Mouse (Mus musculus) forebrain, embryonic 15.5 days (tissue): ENCODE data around the gene Cfap45. TPM values are rescaled to one million over a fixed set of nuclear protein-coding genes. Genes with fewer than 3 reads are reported as not detected.

Experiments
- ATAC-seq: fragments of 200-750 bp; cut with Nextera tagmentation; replicated peaks from 2 replicates; pipeline ENCODE4 v1.8.0; 2017; ENCODE audit warnings: mild to moderate bottlenecking, moderate TSS enrichment, moderate library complexity
- H3K27ac ChIP-seq: fragments of 300-500 bp; sonication (generic); replicated peaks from 2 replicates; pipeline ENCODE4 v1.5.1; 2015; ENCODE audit warnings: mild to moderate bottlenecking, inconsistent platforms
- H3K27me3 ChIP-seq: fragments of 300-500 bp; sonication (generic); 2 replicates; pipeline ENCODE4 v1.6.1; 2015; ENCODE audit warnings: inconsistent platforms
- H3K36me3 ChIP-seq: fragments of 300-500 bp; sonication (generic); 2 replicates; pipeline ENCODE4 v1.6.1; 2015; ENCODE audit warnings: mild to moderate bottlenecking, inconsistent platforms
- H3K4me1 ChIP-seq: fragments of 300-500 bp; sonication (generic); 2 replicates; pipeline ENCODE4 v1.6.1; 2015; ENCODE audit warnings: inconsistent platforms
- H3K4me2 ChIP-seq: fragments of 300-500 bp; sonication (generic); replicated peaks from 2 replicates; pipeline ENCODE4 v1.6.1; 2015; ENCODE audit warnings: mild to moderate bottlenecking, inconsistent platforms
- H3K4me3 ChIP-seq: fragments of 300-500 bp; sonication (generic); 2 replicates; pipeline ENCODE4 v1.5.1; 2015; ENCODE audit warnings: mild to moderate bottlenecking, inconsistent platforms
- H3K9ac ChIP-seq: fragments of 300-500 bp; sonication (generic); replicated peaks from 2 replicates; pipeline ENCODE4 v1.6.1; 2015; ENCODE audit warnings: mild to moderate bottlenecking, inconsistent platforms
- H3K9me3 ChIP-seq: fragments of 300-500 bp; sonication (generic); 2 replicates; pipeline ENCODE4 v1.6.1; 2016; ENCODE audit warnings: inconsistent platforms
- WGBS: fragments of 180-500 bp; shearing (Covaris S2); methylation state at CpG from one replicate; pipeline ENCODE4 v1.1.7; 2015; ENCODE audit warnings: mixed read lengths; 5-methylcytosine and 5-hydroxymethylcytosine counted together
- polyA plus RNA-seq: library from polyadenylated mRNA; unstranded; fragments of >200 nt; fragmentation: Nextera tagmentation; extraction: Ambion mirVana; gene quantifications from 2 replicates; pipeline ENCODE4 v1.2.1, GENCODE M21; 2015

The Cfap45 gene
- polyA plus RNA-seq, 1 experiment from 2014 or later, result 3.1 TPM

GRCm38 (mm10) chr1:172484671-172485070, 35.9 kb upstream of the Cfap45 start:
- Histone ChIP-seq H3K27me3 (no peaks in the 10 kb centered on the region), H3K4me3 (peak overlapping the region; percentile 87), H3K36me3 (peaks cover 3% of the 10 kb centered on the region; the same call in 1 of the 2 replicates), H3K4me2 (peak overlapping the region; percentile 87), H3K27ac (no peak overlapping the region), H3K4me1 (peaks cover 68% of the 10 kb centered on the region), H3K9ac (peak overlapping the region; percentile 78), H3K9me3 (no peaks in the 10 kb centered on the region)
- ATAC-seq, result no peak
- 44% methylated on average over 13 of the region's 13 CpGs for WGBS

DNA sequence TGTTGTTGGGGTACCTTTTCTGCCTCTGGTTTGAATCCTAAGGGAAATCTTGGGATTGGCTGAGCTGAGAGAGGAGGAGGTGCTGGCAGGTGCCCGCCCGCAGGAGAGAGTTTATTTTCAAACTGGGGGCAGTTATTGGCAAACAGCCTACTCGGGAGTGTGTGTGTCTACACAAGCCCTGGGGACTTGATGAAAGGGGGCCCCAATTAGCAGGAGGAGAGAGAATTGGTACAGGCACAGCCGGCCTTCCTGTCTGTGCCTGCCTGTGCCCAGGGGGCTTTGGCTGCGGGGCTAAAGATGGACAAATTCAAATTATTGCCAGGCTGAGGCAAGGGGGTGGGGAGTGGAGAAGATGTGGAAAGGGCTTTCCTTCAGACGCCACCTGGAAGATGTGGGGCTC, 34.8 kb upstream of the Cfap45 start:
- 3% methylated on average over 6 of the region's 6 CpGs for WGBS
- Histone ChIP-seq H3K4me2 (peak overlapping the region; percentile 87), H3K27me3 (no peaks in the 10 kb centered on the region), H3K36me3 (peaks cover 3% of the 10 kb centered on the region; the same call in 1 of the 2 replicates), H3K9ac (peak overlapping the region; percentile 5), H3K27ac (peak overlapping the region; percentile 38), H3K4me1 (peaks cover 74% of the 10 kb centered on the region), H3K9me3 (no peaks in the 10 kb centered on the region), H3K4me3 (peak overlapping the region; percentile 87)
- ATAC-seq, result no peak

DNA sequence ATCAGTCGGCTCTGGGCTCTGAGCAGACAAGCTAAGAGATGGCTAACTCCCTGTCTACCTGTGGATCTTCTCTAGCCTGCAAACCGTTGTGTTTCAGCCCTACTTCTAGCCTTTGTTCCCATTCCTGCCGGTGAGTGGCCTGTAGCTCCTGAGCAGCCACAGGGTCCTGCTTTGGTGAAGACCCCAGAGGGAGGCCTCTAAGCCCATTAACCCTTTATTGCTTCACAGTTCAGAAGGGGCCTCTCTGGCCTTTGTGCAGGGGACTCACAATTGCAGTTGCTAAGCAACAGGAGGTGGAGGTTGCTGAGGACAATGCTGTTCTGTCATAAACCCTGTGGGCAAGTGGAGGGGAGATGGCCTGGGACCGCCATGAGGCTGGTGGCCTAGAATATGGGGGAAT, 34.4 kb upstream of the Cfap45 start:
- peak overlapping the region; percentile 5 for H3K9ac ChIP-seq
- no peaks in the 10 kb centered on the region for H3K9me3 ChIP-seq
- peak overlapping the region; percentile 87 for H3K4me2 ChIP-seq
- peak overlapping the region; percentile 87 for H3K4me3 ChIP-seq
- no peak for ATAC-seq
- H3K27me3 ChIP-seq, result no peaks in the 10 kb centered on the region
- peak overlapping the region; percentile 38 for H3K27ac ChIP-seq
- peaks cover 71% of the 10 kb centered on the region for H3K4me1 ChIP-seq
- WGBS, result 10% methylated on average over 4 of the region's 4 CpGs
- peaks cover 3% of the 10 kb centered on the region; the same call in 1 of the 2 replicates for H3K36me3 ChIP-seq

DNA sequence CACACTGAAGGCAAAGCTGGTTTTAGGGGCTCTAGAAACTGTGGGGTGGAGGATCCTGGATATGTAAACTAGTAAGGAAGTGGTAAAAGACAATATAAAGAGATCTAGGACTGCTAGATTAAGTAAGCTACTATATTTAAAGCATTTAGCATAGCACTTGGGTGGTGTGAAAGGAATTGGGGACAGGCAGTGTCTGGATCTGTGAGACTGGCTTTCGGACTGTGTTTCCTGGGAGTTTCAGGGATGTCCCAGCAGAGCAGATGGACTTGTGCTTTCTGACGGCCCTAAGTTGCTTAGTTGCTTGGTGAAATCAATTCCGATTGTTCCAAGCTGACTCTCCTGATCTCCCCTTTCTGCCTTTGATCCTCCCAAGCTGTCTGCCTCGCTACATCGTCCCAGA, 34.0 kb upstream of the Cfap45 start:
- H3K27me3 ChIP-seq, result no peaks in the 10 kb centered on the region
- no peak for ATAC-seq
- H3K4me2 ChIP-seq, result peak overlapping the region; percentile 87
- H3K4me1 ChIP-seq, result peaks cover 68% of the 10 kb centered on the region
- 0 out of 2 replicates have a peak overlapping the region, but pooled peaks have one; percentile 38 for H3K27ac ChIP-seq
- H3K9ac ChIP-seq, result peak overlapping the region; percentile 5; the same call in 1 of the 2 replicates
- no peaks in the 10 kb centered on the region for H3K9me3 ChIP-seq
- peak overlapping the region; percentile 87; the same call in 1 of the 2 replicates for H3K4me3 ChIP-seq
- H3K36me3 ChIP-seq, result peaks cover 5% of the 10 kb centered on the region; the same call in 1 of the 2 replicates
- WGBS, result 22% methylated on average over 5 of the region's 5 CpGs

GRCm38 (mm10) chr1:172487859-172488258, 32.7 kb upstream of the Cfap45 start:
- peaks cover 67% of the 10 kb centered on the region for H3K4me1 ChIP-seq
- no peak overlapping the region for H3K4me2 ChIP-seq
- WGBS, result 74% methylated on average over 4 of the region's 4 CpGs
- no peaks in the 10 kb centered on the region for H3K27me3 ChIP-seq
- no peak overlapping the region for H3K4me3 ChIP-seq
- H3K9ac ChIP-seq, result no peak overlapping the region
- no peak overlapping the region for H3K27ac ChIP-seq
- peaks cover 12% of the 10 kb centered on the region for H3K36me3 ChIP-seq
- no peaks in the 10 kb centered on the region for H3K9me3 ChIP-seq
- no peak for ATAC-seq

GRCm38 (mm10) chr1:172488831-172489230, 31.8 kb upstream of the Cfap45 start:
- Histone ChIP-seq H3K4me2 (no peak overlapping the region), H3K4me3 (no peak overlapping the region), H3K27ac (no peak overlapping the region), H3K36me3 (peaks cover 22% of the 10 kb centered on the region), H3K9ac (no peak overlapping the region), H3K27me3 (no peaks in the 10 kb centered on the region), H3K4me1 (peaks cover 58% of the 10 kb centered on the region), H3K9me3 (no peaks in the 10 kb centered on the region)
- WGBS, result 78% methylated on average over 7 of the region's 7 CpGs
- ATAC-seq, result no peak

DNA sequence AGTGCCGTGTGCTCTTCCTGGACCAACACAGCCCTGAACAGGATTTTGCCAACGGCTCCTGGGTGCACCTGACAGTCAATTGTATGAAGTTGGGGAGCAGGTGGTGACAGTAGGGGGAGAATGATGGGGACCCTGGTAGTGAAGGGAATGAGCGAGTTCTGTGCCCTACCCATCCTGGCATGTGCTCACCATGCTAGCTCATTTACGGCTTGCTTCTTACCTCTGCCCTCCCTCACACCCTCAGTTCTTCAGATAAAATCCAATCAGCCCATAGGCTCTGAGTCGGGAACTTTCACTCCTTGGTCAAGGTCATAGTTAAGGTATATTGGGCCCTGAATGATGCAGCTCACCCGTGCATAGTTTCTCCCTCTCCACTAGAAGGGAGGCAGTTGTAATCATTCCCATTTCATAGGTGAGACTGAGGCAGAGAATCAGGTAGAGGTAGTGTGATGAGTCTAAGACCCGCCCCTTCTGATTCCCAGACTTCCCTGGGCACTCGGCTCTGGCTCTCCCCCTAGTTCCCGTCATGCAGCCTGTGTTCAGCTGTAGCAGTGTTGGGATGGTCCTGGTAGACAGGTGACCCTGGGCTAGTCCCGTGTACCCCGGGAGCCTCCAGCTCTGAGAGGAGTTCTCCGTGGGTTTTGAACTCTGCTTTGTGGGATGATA, 30.9 kb upstream of the Cfap45 start:
- H3K4me1 ChIP-seq, result peaks cover 49% of the 10 kb centered on the region
- no peak overlapping the region for H3K27ac ChIP-seq
- H3K9ac ChIP-seq, result no peak overlapping the region; the same call in 1 of the 2 replicates
- peaks cover 29% of the 10 kb centered on the region for H3K36me3 ChIP-seq
- no peaks in the 10 kb centered on the region for H3K9me3 ChIP-seq
- no peaks in the 10 kb centered on the region for H3K27me3 ChIP-seq
- H3K4me2 ChIP-seq, result peak overlapping the region; percentile 40
- 52% methylated on average over 12 of the region's 12 CpGs for WGBS
- peak; percentile 23; the same call in 1 of the 2 replicates for ATAC-seq
- no peak overlapping the region for H3K4me3 ChIP-seq

DNA sequence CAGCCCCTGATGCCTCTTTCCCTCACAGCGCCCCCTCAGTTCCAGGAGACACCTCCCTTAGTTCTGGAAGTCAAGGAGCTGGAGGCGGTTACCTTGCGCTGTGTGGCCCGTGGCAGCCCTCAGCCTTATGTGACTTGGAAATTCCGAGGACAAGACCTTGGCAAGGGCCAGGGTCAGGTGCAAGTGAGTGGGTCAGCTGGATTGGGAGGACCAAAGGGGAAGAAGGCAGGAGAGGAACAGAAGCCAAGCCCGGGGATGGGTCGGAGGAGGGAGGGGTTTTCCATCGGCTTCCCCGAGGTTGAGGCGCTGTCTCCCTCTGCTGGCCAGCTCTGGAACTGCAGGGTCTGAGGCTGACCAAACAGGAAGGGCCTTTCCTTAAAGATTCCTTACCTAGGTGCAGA, 30.3 kb upstream of the Cfap45 start:
- Histone ChIP-seq H3K36me3 (peaks cover 32% of the 10 kb centered on the region), H3K4me2 (peak overlapping the region; percentile 40), H3K4me3 (peak overlapping the region; percentile 26), H3K27me3 (no peaks in the 10 kb centered on the region), H3K4me1 (peaks cover 43% of the 10 kb centered on the region), H3K9ac (no peak overlapping the region; the same call in 1 of the 2 replicates), H3K27ac (no peak overlapping the region), H3K9me3 (no peaks in the 10 kb centered on the region)
- ATAC-seq, result peak; percentile 39
- WGBS, result 8% methylated on average over 10 of the region's 10 CpGs

- Histone ChIP-seq H3K9ac (no peak overlapping the region), H3K4me2 (no peak overlapping the region), H3K27ac (no peak overlapping the region), H3K4me1 (peaks cover 25% of the 10 kb centered on the region), H3K36me3 (peaks cover 48% of the 10 kb centered on the region), H3K27me3 (no peaks in the 10 kb centered on the region), H3K9me3 (no peaks in the 10 kb centered on the region), H3K4me3 (no peak overlapping the region)
- no peak for ATAC-seq
- 88% methylated on average over 8 of the region's 8 CpGs for WGBS
Measured at GRCm38 (mm10) chr1:172492047-172492446, 28.6 kb upstream of the Cfap45 start.

GRCm38 (mm10) chr1:172493516-172493915, 27.1 kb upstream of the Cfap45 start:
- no peaks in the 10 kb centered on the region for H3K9me3 ChIP-seq
- H3K4me2 ChIP-seq, result no peak overlapping the region
- WGBS, result 79% methylated on average over 6 of the region's 6 CpGs
- no peak overlapping the region for H3K4me3 ChIP-seq
- peaks cover 58% of the 10 kb centered on the region for H3K36me3 ChIP-seq
- no peak overlapping the region for H3K9ac ChIP-seq
- H3K4me1 ChIP-seq, result peaks cover 13% of the 10 kb centered on the region
- ATAC-seq, result no peak
- no peaks in the 10 kb centered on the region for H3K27me3 ChIP-seq
- H3K27ac ChIP-seq, result no peak overlapping the region

GRCm38 (mm10) chr1:172496030-172496429, 24.6 kb upstream of the Cfap45 start:
- ATAC-seq, result no peak
- H3K4me2 ChIP-seq, result no peak overlapping the region
- peaks cover 58% of the 10 kb centered on the region for H3K36me3 ChIP-seq
- no peak overlapping the region for H3K4me3 ChIP-seq
- no peak overlapping the region for H3K9ac ChIP-seq
- WGBS, result 80% methylated on average over 17 of the region's 17 CpGs
- peaks cover 13% of the 10 kb centered on the region for H3K4me1 ChIP-seq
- peaks cover 9% of the 10 kb centered on the region for H3K27me3 ChIP-seq
- H3K27ac ChIP-seq, result no peak overlapping the region
- H3K9me3 ChIP-seq, result no peaks in the 10 kb centered on the region

DNA sequence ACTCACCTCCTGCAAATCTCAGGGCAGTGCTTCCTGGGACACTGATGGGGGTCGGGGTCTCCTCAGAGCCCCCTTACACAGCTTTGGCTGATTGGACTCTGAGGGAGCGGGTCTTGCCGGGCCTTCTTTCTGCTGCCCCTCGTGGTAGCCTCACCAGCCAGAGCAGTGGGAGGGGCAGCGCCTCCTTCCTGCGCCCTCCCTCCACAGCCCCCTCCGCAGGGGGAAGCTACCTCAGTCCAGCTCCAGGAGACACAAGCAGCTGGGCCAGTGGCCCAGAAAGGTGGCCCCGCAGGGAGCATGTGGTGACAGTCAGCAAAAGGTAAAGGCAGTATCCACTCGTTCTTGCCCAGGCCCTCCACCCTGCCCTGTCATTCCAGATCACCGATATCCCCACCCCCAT, 23.2 kb upstream of the Cfap45 start:
- Histone ChIP-seq H3K9ac (no peak overlapping the region), H3K4me1 (peaks cover 16% of the 10 kb centered on the region), H3K9me3 (no peaks in the 10 kb centered on the region), H3K4me2 (no peak overlapping the region), H3K36me3 (peaks cover 49% of the 10 kb centered on the region), H3K27me3 (peaks cover 13% of the 10 kb centered on the region), H3K27ac (no peak overlapping the region), H3K4me3 (no peak overlapping the region)
- 81% methylated on average over 10 of the region's 10 CpGs for WGBS
- ATAC-seq, result no peak
